Mouse (Mus musculus) lung, embryonic 16.5 days (tissue): Measurements from ENCODE around the gene Pxmp2. TPM values are rescaled to one million over a fixed set of nuclear protein-coding genes. Genes with fewer than 3 reads are reported as not detected.

Source experiments
- ATAC-seq: fragments of 200-750 bp; cut with Nextera tagmentation; 2 replicates; pipeline ENCODE4 v1.8.0; 2017; ENCODE audit warnings: low read depth, mild to moderate bottlenecking, moderate library complexity
- H3K27ac ChIP-seq: fragments of 300-500 bp; sonication (generic); 2 replicates; pipeline ENCODE4 v1.5.1; 2014; ENCODE audit warnings: mild to moderate bottlenecking, control low read depth, low read length
- H3K27me3 ChIP-seq: fragments of 300-500 bp; sonication (generic); 2 replicates; pipeline ENCODE4 v1.6.1; 2014; ENCODE audit warnings: low read depth, low read length, mixed read lengths; ENCODE audit not compliant: control insufficient read depth, insufficient read depth
- H3K36me3 ChIP-seq: fragments of 300-500 bp; sonication (generic); 2 replicates; pipeline ENCODE4 v1.6.1; 2014; ENCODE audit warnings: low read length; ENCODE audit not compliant: control insufficient read depth, insufficient read depth
- H3K4me1 ChIP-seq: fragments of 300-500 bp; sonication (generic); replicated peaks from 2 replicates; pipeline ENCODE4 v1.6.1; 2014; ENCODE audit warnings: low read length, mixed read lengths; ENCODE audit not compliant: control insufficient read depth, insufficient read depth
- H3K4me2 ChIP-seq: fragments of 300-500 bp; sonication (generic); 2 replicates; pipeline ENCODE4 v1.6.1; 2014; ENCODE audit warnings: low read depth, low read length, control low read depth
- H3K4me3 ChIP-seq: fragments of 300-500 bp; sonication (generic); 2 replicates; pipeline ENCODE4 v1.5.1; 2014; ENCODE audit warnings: mild to moderate bottlenecking, low read length, control low read depth
- H3K9ac ChIP-seq: fragments of 300-500 bp; sonication (generic); 2 replicates; pipeline ENCODE4 v1.6.1; 2014; ENCODE audit warnings: low read length, control low read depth
- H3K9me3 ChIP-seq: fragments of 300-500 bp; sonication (generic); 2 replicates; pipeline ENCODE4 v1.6.1; 2016; ENCODE audit warnings: low read length; ENCODE audit not compliant: control insufficient read depth
- WGBS: fragments of 180-500 bp; shearing (Covaris S2); extraction: QIAGEN DNeasy Blood & Tissue Kit; methylation state at CpG from one replicate; pipeline ENCODE4 v1.1.7; 2014; 5-methylcytosine and 5-hydroxymethylcytosine counted together
- polyA plus RNA-seq: library from polyadenylated mRNA; unstranded; fragments of >200 nt; fragmentation: Nextera tagmentation; extraction: Ambion mirVana; gene quantifications from 2 replicates; pipeline ENCODE4 v1.2.1, GENCODE M21; 2015

The Pxmp2 gene
- polyA plus RNA-seq, 1 experiment from 2014 or later, result 12.0 TPM

GRCm38 (mm10) chr5:110266941-110267340, 19.0 kb downstream of the Pxmp2 start:
- Histone ChIP-seq H3K4me3 (no peak overlapping the region), H3K4me1 (peaks cover 6% of the 10 kb centered on the region), H3K4me2 (no peak overlapping the region), H3K36me3 (peaks cover 13% of the 10 kb centered on the region), H3K27me3 (no peaks in the 10 kb centered on the region), H3K9me3 (no peaks in the 10 kb centered on the region), H3K9ac (no peak overlapping the region), H3K27ac (no peak overlapping the region)
- ATAC-seq, result no peak
- WGBS, result 79% methylated on average over 4 of the region's 4 CpGs

GRCm38 (mm10) chr5:110244091-110244490, 41.9 kb downstream of the Pxmp2 start:
- no peak overlapping the region for H3K9ac ChIP-seq
- H3K36me3 ChIP-seq, result peaks cover 46% of the 10 kb centered on the region
- H3K4me2 ChIP-seq, result no peak overlapping the region
- no peak overlapping the region for H3K27ac ChIP-seq
- no peaks in the 10 kb centered on the region for H3K4me1 ChIP-seq
- no peak overlapping the region for H3K4me3 ChIP-seq
- ATAC-seq, result no peak
- H3K9me3 ChIP-seq, result no peaks in the 10 kb centered on the region
- WGBS, result 70% methylated on average over 2 of the region's 2 CpGs
- H3K27me3 ChIP-seq, result no peaks in the 10 kb centered on the region

GRCm38 (mm10) chr5:110232346-110232745, 53.6 kb downstream of the Pxmp2 start:
- Histone ChIP-seq H3K4me3 (no peak overlapping the region), H3K36me3 (peaks cover 19% of the 10 kb centered on the region), H3K27ac (no peak overlapping the region), H3K4me2 (peak overlapping the region; percentile 74; the same call in 1 of the 2 replicates), H3K4me1 (peaks cover 15% of the 10 kb centered on the region), H3K9me3 (no peaks in the 10 kb centered on the region), H3K9ac (no peak overlapping the region), H3K27me3 (no peaks in the 10 kb centered on the region)
- 66% methylated on average over 6 of the region's 6 CpGs for WGBS
- ATAC-seq, result no peak

- no peak for ATAC-seq
- Histone ChIP-seq H3K4me2 (peak overlapping the region; percentile 74), H3K4me3 (peak overlapping the region; percentile 98), H3K9ac (peak overlapping the region; percentile 90), H3K4me1 (peaks cover 15% of the 10 kb centered on the region), H3K9me3 (no peaks in the 10 kb centered on the region), H3K27ac (no peak overlapping the region), H3K27me3 (no peaks in the 10 kb centered on the region), H3K36me3 (peaks cover 17% of the 10 kb centered on the region)
- 34% methylated on average over 13 of the region's 13 CpGs for WGBS
Observed at GRCm38 (mm10) chr5:110231638-110232037, 54.3 kb downstream of the Pxmp2 start.

GRCm38 (mm10) chr5:110230780-110231461, 55.1 kb downstream of the Pxmp2 start, which contains the start of gene Ankle2:
Gene Ankle2 (plus strand): TSS chr5:110231004.
- Histone ChIP-seq H3K27ac (peak within 1 kb of the TSS; percentile 96), H3K4me2 (peak within 1 kb of the TSS; percentile 74), H3K27me3 (no peaks in the 10 kb centered on the region), H3K9me3 (no peaks in the 10 kb centered on the region), H3K4me3 (peak within 1 kb of the TSS; percentile 98), H3K4me1 (peaks cover 15% of the 10 kb centered on the region), H3K36me3 (peaks cover 11% of the 10 kb centered on the region), H3K9ac (peak within 1 kb of the TSS; percentile 90)
- under 1% methylated on average over 55 of the region's 81 CpGs for WGBS
- ATAC-seq, result peak; percentile 97

- Histone ChIP-seq H3K9me3 (no peaks in the 10 kb centered on the region), H3K27me3 (no peaks in the 10 kb centered on the region), H3K4me1 (peaks cover 15% of the 10 kb centered on the region), H3K9ac (peak overlapping the region; percentile 90), H3K4me2 (peak overlapping the region; percentile 52), H3K4me3 (peak overlapping the region; percentile 98), H3K36me3 (peaks cover 11% of the 10 kb centered on the region), H3K27ac (peak overlapping the region; percentile 96)
- ATAC-seq, result no peak
- WGBS, result 5% methylated on average over 8 of the region's 8 CpGs
Observed at GRCm38 (mm10) chr5:110230401-110230779, 55.6 kb downstream of the Pxmp2 start.

- H3K27me3 ChIP-seq, result no peaks in the 10 kb centered on the region
- no peak overlapping the region for H3K27ac ChIP-seq
- H3K9ac ChIP-seq, result no peak overlapping the region
- peaks cover 12% of the 10 kb centered on the region for H3K4me1 ChIP-seq
- ATAC-seq, result no peak
- H3K9me3 ChIP-seq, result no peaks in the 10 kb centered on the region
- H3K4me2 ChIP-seq, result no peak overlapping the region
- 37% methylated on average over 1 of the region's 1 CpGs for WGBS
- no peak overlapping the region for H3K4me3 ChIP-seq
- H3K36me3 ChIP-seq, result peaks cover 19% of the 10 kb centered on the region
Observed at GRCm38 (mm10) chr5:110227336-110227883, 58.6 kb downstream of the Pxmp2 start.

- no peak overlapping the region for H3K4me2 ChIP-seq
- no peak overlapping the region for H3K27ac ChIP-seq
- 92% methylated on average over 3 of the region's 3 CpGs for WGBS
- H3K9ac ChIP-seq, result no peak overlapping the region
- peaks cover 36% of the 10 kb centered on the region for H3K36me3 ChIP-seq
- peaks cover under 1% of the 10 kb centered on the region for H3K4me1 ChIP-seq
- H3K27me3 ChIP-seq, result no peaks in the 10 kb centered on the region
- H3K9me3 ChIP-seq, result no peaks in the 10 kb centered on the region
- no peak for ATAC-seq
- H3K4me3 ChIP-seq, result no peak overlapping the region
Observed at GRCm38 (mm10) chr5:110225056-110225455, 60.9 kb downstream of the Pxmp2 start.
